12 mouse cellular contexts compared by ENCODE assay signal in genomic region chr7:43305235-43305634, GRCm38 (mm10). TPM values are rescaled to one million over a fixed set of nuclear protein-coding genes. Genes with fewer than 3 reads are reported as not detected.
DNase-seq lines count a peak whose midpoint lies in the region; ATAC-seq and TF ChIP-seq lines count a peak whose summit lies in the region.
"Had no signal": no experiment of that assay in that cellular context is flagged by ENCODE, and none has a peak within 500 bp of the region (broad histone marks: within the 10 kb centered on the region; RNA-seq: fewer than 3 reads in every experiment).

No protein-coding gene starts in this region.

- no peak overlapping the region for H3K4me3 ChIP-seq in left cerebral cortex, adult 2 months
- H3K4me3 ChIP-seq in heart, embryonic 11.5 days (ENCODE audit: low read depth, low read length), result no peak overlapping the region
- H3K4me3 ChIP-seq: embryonic facial prominence, embryonic 12.5 days had no signal

- peak overlapping the region; percentile 30; the same call in 1 of the 2 replicates for H3K27ac ChIP-seq in left cerebral cortex, adult 2 months
- peak overlapping the region; percentile 86 for H3K27ac ChIP-seq in heart, embryonic 11.5 days (ENCODE audit: low read depth, low read length)
- H3K27ac ChIP-seq: embryonic facial prominence, embryonic 12.5 days had no signal

- WGBS in heart, embryonic 11.5 days (ENCODE audit: insufficient replicate concordance), result 47% methylated on average over 3 of the region's 3 CpGs

- no peaks in the 10 kb centered on the region; the same call in 1 of the 2 replicates for H3K4me1 ChIP-seq in heart, embryonic 11.5 days (ENCODE audit: control insufficient read depth, insufficient read depth, low read length)
- H3K4me1 ChIP-seq: embryonic facial prominence, embryonic 12.5 days had no signal

- peaks cover 20% of the 10 kb centered on the region for H3K36me3 ChIP-seq in heart, embryonic 11.5 days (ENCODE audit: control insufficient read depth, insufficient read depth, low read length)

- no peaks in the 10 kb centered on the region for H3K9me3 ChIP-seq in heart, embryonic 11.5 days (replicated peaks; ENCODE audit: control insufficient read depth, low read length)
- H3K9me3 ChIP-seq: embryonic facial prominence, embryonic 12.5 days had no signal

- TF ChIP-seq CTCF in left cerebral cortex, adult 2 months (IDR thresholded peaks at IDR 0.05), result no peak; the same call in 1 of the 2 replicates

- H3K9ac ChIP-seq in heart, embryonic 11.5 days (ENCODE audit: low read depth, low read length), result no peak overlapping the region
- H3K9ac ChIP-seq: embryonic facial prominence, embryonic 12.5 days had no signal

- ATAC-seq in heart, embryonic 11.5 days (replicated peaks; ENCODE audit: insufficient number of reproducible peaks, low FRiP score, low TSS enrichment), result peak; percentile 52; the same call in 1 of the 2 replicates
- ATAC-seq in inflammation-experienced regulatory T-cells, adult 6 months, result no peak

- H3K4me2 ChIP-seq in heart, embryonic 11.5 days, result peak overlapping the region; percentile 47
- H3K4me2 ChIP-seq: embryonic facial prominence, embryonic 12.5 days had no signal

- no peak for DNase-seq in left cerebral cortex, adult 2 months (ENCODE audit: extremely low spot score in 1 of 2, low spot score in 2 of 2)
- no peak for DNase-seq in left cerebral cortex, postnatal 36 days (ENCODE audit: low spot score in 2 of 2)
- peak; percentile 47 for DNase-seq in kidney, postnatal 14 days
- DNase-seq in skeletal muscle tissue, adult 2 months (ENCODE audit: low read depth, low spot score), result peak; percentile 67
- DNase-seq in right cerebral cortex, postnatal 10 days (ENCODE audit: low spot score in 2 of 2), result no peak
- DNase-seq in frontal cortex, postnatal 10 days (ENCODE audit: low spot score in 2 of 2), result no peak
- DNase-seq: layer of hippocampus, postnatal 36 days; right cerebral cortex, postnatal 14 days had no signal

- intact Hi-C loops in left cerebral cortex, adult 2 months (cut with DNase I), result no loop called here
- intact Hi-C loops in left cerebral cortex, postnatal 36 days (cut with DNase I), result no loop called here

- no peaks in the 10 kb centered on the region for H3K27me3 ChIP-seq in heart, embryonic 11.5 days (ENCODE audit: control insufficient read depth, insufficient read depth, low read length)
- H3K27me3 ChIP-seq: embryonic facial prominence, embryonic 12.5 days had no signal

RNA-seq across cellular contexts. Expression of gene Zfp715, which starts 7.9 kb away (rescaled TPM):
- total RNA-seq in left cerebral cortex, adult 2 months (2021), result 10 to 100 TPM; 21.6 to 23.6 TPM
- 10 to 100 TPM; 18.5 to 23.6 TPM for total RNA-seq in left cerebral cortex, postnatal 36 days (2021)
- polyA plus RNA-seq in heart, embryonic 11.5 days (2014; fragmentation: Nextera tagmentation; extraction: Ambion mirVana), result 11.6 and 12.1 TPM in 2 replicates
- 10 to 100 TPM; 14.9 to 19.1 (median 18.7) TPM for polyA plus RNA-seq in inflammation-experienced regulatory T-cells, adult 6 months (2017; shearing (Covaris generic))

RNA-seq across cellular contexts. Expression of gene Siglecf, which starts 45.9 kb away (rescaled TPM):
- total RNA-seq in left cerebral cortex, adult 2 months (2021), result under 1 TPM; 0.34 to 0.54 TPM
- under 1 TPM; 0.36 to 0.72 TPM for total RNA-seq in left cerebral cortex, postnatal 36 days (2021)
- polyA plus RNA-seq in heart, embryonic 11.5 days (2014; fragmentation: Nextera tagmentation; extraction: Ambion mirVana), result 0.54 TPM in 1 of 2 replicates, not detected in the other
- polyA plus RNA-seq in inflammation-experienced regulatory T-cells, adult 6 months (2017; shearing (Covaris generic)), result not detected
- total RNA-seq: gastrocnemius, adult 8-10 months had no signal

Comparison
In these comparisons a context has a peak if more than half of its experiments do, and no peak if none do; other contexts are left out.
1. DNase-seq: peak in kidney, postnatal 14 days (single experiment) and skeletal muscle tissue, adult 2 months (single experiment); none in left cerebral cortex, adult 2 months (0 of 2), left cerebral cortex, postnatal 36 days (0 of 2), right cerebral cortex, postnatal 10 days (0 of 2) and frontal cortex, postnatal 10 days (0 of 2).